In genomic region chr3:144669944-144670874, GRCm38 (mm10) we compare ENCODE assay signal across 11 mouse cellular contexts. TPM values are rescaled to one million over a fixed set of nuclear protein-coding genes. Genes with fewer than 3 reads are reported as not detected.
DNase-seq lines count a peak whose midpoint lies in the region; ATAC-seq lines count a peak whose summit lies in the region.
"Had no signal": no experiment of that assay in that cellular context is flagged by ENCODE, and none has a peak within 500 bp of the region (broad histone marks: within the 10 kb centered on the region; RNA-seq: fewer than 3 reads in every experiment).

No protein-coding gene starts in this region.

- H3K27me3 ChIP-seq in embryonic facial prominence, embryonic 11.5 days (ENCODE audit: control insufficient read depth, insufficient read depth, low read length): no peaks in the 10 kb centered on the region
- H3K27me3 ChIP-seq in embryonic facial prominence, embryonic 10.5 days (replicated peaks; ENCODE audit: low read depth, poor library complexity, severe bottlenecking): no peaks in the 10 kb centered on the region
- no peaks in the 10 kb centered on the region for H3K27me3 ChIP-seq in intestine, embryonic 15.5 days (replicated peaks)

- no peaks in the 10 kb centered on the region for H3K4me1 ChIP-seq in embryonic facial prominence, embryonic 11.5 days (ENCODE audit: control insufficient read depth, insufficient read depth, low read length)
- peaks cover 9% of the 10 kb centered on the region; the same call in 1 of the 2 replicates for H3K4me1 ChIP-seq in embryonic facial prominence, embryonic 10.5 days
- H3K4me1 ChIP-seq in intestine, embryonic 15.5 days (replicated peaks): no peaks in the 10 kb centered on the region

- 71% methylated on average over 14 of the region's 14 CpGs for WGBS in embryonic facial prominence, embryonic 11.5 days
- 65% methylated on average over 14 of the region's 14 CpGs for WGBS in embryonic facial prominence, embryonic 10.5 days
- WGBS in intestine, embryonic 15.5 days: 69% methylated on average over 14 of the region's 14 CpGs

- no peak overlapping the region for H3K27ac ChIP-seq in embryonic facial prominence, embryonic 11.5 days (replicated peaks; ENCODE audit: low read depth, low read length)
- no peak overlapping the region for H3K27ac ChIP-seq in embryonic facial prominence, embryonic 10.5 days (replicated peaks)
- no peak overlapping the region for H3K27ac ChIP-seq in intestine, embryonic 15.5 days

- H3K4me2 ChIP-seq in embryonic facial prominence, embryonic 11.5 days (ENCODE audit: low read depth, low read length): no peak overlapping the region
- H3K4me2 ChIP-seq in intestine, embryonic 15.5 days (replicated peaks): no peak overlapping the region

- 0 out of 2 replicates have a peak, but pooled peaks have one; percentile 48 for ATAC-seq in embryonic facial prominence, embryonic 11.5 days (replicated peaks; ENCODE audit: insufficient number of reproducible peaks, low FRiP score, low TSS enrichment, low read depth)
- ATAC-seq in intestine, embryonic 15.5 days: peak; percentile 89
- ATAC-seq: forebrain, embryonic 16.5 days had no signal

- H3K9me3 ChIP-seq in embryonic facial prominence, embryonic 11.5 days (replicated peaks; ENCODE audit: control insufficient read depth, low read length): no peaks in the 10 kb centered on the region
- H3K9me3 ChIP-seq in embryonic facial prominence, embryonic 10.5 days: no peaks in the 10 kb centered on the region
- no peaks in the 10 kb centered on the region for H3K9me3 ChIP-seq in intestine, embryonic 15.5 days

- no peak for DNase-seq in embryonic facial prominence, embryonic 11.5 days (ENCODE audit: low spot score)
- no peak for DNase-seq in embryonic facial prominence, embryonic 10.5 days (ENCODE audit: low spot score)
- peak; percentile 15 for DNase-seq in lung, postnatal 36 days
- no peak for DNase-seq in lung, postnatal 4 days
- DNase-seq in spleen, postnatal 14 days (ENCODE audit: low spot score in 2 of 2): peak; percentile 51 to 61
- no peak for DNase-seq in adrenal gland, postnatal 14 days
- DNase-seq in testis, postnatal 10 days (ENCODE audit: low spot score): no peak
- DNase-seq: cerebellum, adult 8-10 months; right cerebral cortex, postnatal 25 days had no signal

- H3K36me3 ChIP-seq in embryonic facial prominence, embryonic 11.5 days (replicated peaks; ENCODE audit: control insufficient read depth, insufficient read depth, low read depth, low read length): no peaks in the 10 kb centered on the region
- H3K36me3 ChIP-seq in embryonic facial prominence, embryonic 10.5 days (replicated peaks): no peaks in the 10 kb centered on the region
- H3K36me3 ChIP-seq in intestine, embryonic 15.5 days: no peaks in the 10 kb centered on the region

- no peak overlapping the region for H3K9ac ChIP-seq in embryonic facial prominence, embryonic 11.5 days (replicated peaks; ENCODE audit: low read length)
- no peak overlapping the region for H3K9ac ChIP-seq in intestine, embryonic 15.5 days

- no peak overlapping the region for H3K4me3 ChIP-seq in embryonic facial prominence, embryonic 11.5 days (ENCODE audit: low read depth, low read length)
- H3K4me3 ChIP-seq in embryonic facial prominence, embryonic 10.5 days: no peak overlapping the region
- H3K4me3 ChIP-seq in intestine, embryonic 15.5 days (replicated peaks): no peak overlapping the region

RNA-seq across cellular contexts. Expression of gene Sh3glb1, which starts 49.9 kb away (rescaled TPM):
- 87.9 and 88.3 TPM in 2 replicates for polyA plus RNA-seq in embryonic facial prominence, embryonic 11.5 days (2014; fragmentation: Nextera tagmentation; extraction: Ambion mirVana)
- 65.7 and 68.5 TPM in 2 replicates for polyA plus RNA-seq in embryonic facial prominence, embryonic 10.5 days (2016; fragmentation: Nextera tagmentation; extraction: Ambion mirVana)
- polyA plus RNA-seq in intestine, embryonic 15.5 days (2015; fragmentation: Nextera tagmentation; extraction: Ambion mirVana): 96.0 and 106 TPM in 2 replicates
- total RNA-seq in adrenal gland, postnatal 14 days (2021): 266 and 290 TPM in 2 replicates

Comparison
In these comparisons a context has a peak if more than half of its experiments do, and no peak if none do; other contexts are left out.
1. DNase-seq: peak in lung, postnatal 36 days (single experiment) and spleen, postnatal 14 days (2 of 2); none in embryonic facial prominence, embryonic 11.5 days (single experiment), embryonic facial prominence, embryonic 10.5 days (single experiment), lung, postnatal 4 days (0 of 2), adrenal gland, postnatal 14 days (single experiment) and testis, postnatal 10 days (single experiment).